Mouse (Mus musculus): ENCODE results near the gene Zswim3.

DNA sequence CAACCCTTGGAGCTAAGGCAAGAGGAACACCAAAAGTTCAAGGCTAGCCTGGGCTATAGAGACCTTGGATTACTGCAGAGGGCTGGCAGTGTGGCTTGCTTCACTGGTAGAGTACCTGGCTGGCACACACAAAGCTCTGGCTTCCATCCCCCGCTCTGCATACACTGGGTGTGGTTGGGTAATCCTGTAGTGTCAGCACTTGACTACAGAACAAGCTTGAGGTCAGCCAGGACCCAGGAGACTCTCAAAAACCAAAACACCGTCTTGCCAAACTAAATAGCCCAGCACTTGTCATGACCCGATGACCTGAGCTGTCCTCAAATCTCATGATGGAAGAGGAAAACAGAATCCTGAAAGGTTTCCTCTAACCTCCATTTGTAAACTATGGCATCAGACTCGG is 14.4 kb upstream of the Zswim3 start:
- TF ChIP-seq POLR2A (IDR thresholded peaks at IDR 0.05; ENCODE audit: borderline replicate concordance, insufficient read depth, low read length) (no peak), CTCF (IDR thresholded peaks at IDR 0.05; ENCODE audit: borderline replicate concordance, insufficient read depth, low read depth, low read length) (no peak)

All from cerebellum, adult 2 months (tissue).